Mouse (Mus musculus): Measurements from ENCODE around the gene Aym1. TPM values are rescaled to one million over a fixed set of nuclear protein-coding genes. Genes with fewer than 3 reads are reported as not detected.
"Not testable (repeated sequence)": the region's sequence is repeated elsewhere in the genome, so short reads cannot be mapped to it uniquely, and the experiment has no call there.

Aym1 gene
- polyA plus RNA-seq, 1 experiment from 2014 or later: not detected

DNA sequence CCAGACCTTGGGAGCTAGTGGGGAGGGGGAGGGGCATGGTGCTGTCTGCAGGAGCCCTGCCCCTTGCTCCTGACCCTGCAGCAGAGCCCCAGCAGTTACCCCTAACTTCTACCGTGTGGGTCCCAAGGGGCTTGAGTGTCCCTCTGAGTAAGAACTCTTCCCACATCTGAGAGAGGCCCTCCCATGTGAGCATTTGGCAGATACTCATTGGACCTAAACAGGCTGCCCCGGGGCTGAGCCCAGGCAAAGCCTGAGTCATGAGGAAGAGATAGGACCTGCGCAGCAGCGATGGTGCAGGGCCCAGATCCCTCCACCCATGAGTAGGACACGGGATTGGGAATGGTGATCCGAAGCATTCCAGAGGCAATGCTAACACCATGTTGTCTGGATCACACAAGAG lies 10.4 kb upstream of the Aym1 start:
- ATAC-seq (ENCODE audit: insufficient number of reproducible peaks, insufficient read depth, low FRiP score, low read depth); H3K9ac ChIP-seq (ENCODE audit: low read length); H3K9me3 ChIP-seq (ENCODE audit: control insufficient read depth, low read length); H3K4me3 ChIP-seq (ENCODE audit: control insufficient read depth in 1 of 2, insufficient read depth in 1 of 2, low read depth in 1 of 2, low read length in 2 of 2); H3K36me3 ChIP-seq (ENCODE audit: control insufficient read depth, insufficient read depth, low read length); H3K27ac ChIP-seq (replicated peaks in 1 of 2; ENCODE audit: control insufficient read depth in 1 of 2, insufficient read depth in 1 of 2, low read depth in 2 of 2, low read length in 2 of 2); H3K4me2 ChIP-seq (ENCODE audit: low read length); H3K4me1 ChIP-seq (ENCODE audit: control insufficient read depth in 2 of 2, insufficient read depth in 2 of 2, low read length in 2 of 2): not testable (repeated sequence)
- H3K27me3 ChIP-seq (ENCODE audit: control insufficient read depth, insufficient read depth, low read length): peaks cover 83% of the 10 kb centered on the region
- 32% methylated on average over 6 of the region's 6 CpGs for WGBS

DNA sequence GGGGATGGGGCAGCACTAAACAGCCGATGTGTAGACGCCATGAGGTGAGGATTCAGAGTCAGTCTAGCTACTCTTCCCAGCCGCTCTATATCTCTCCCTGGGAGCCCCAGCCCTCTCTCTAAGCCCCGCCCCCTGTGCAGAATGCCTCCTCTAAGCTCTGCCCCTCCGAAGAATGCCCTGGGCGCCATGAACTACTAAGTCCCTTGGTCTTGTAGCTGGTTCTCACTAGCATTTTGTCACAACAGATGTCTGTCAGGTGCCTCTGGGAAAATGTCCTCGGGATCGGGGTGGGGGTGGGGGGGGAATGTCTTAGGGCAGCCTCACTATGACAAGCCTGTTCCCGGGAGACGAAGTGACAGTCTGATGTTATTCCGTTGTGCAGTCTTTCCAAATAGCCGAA lies 9.5 kb upstream of the Aym1 start:
- 34% methylated on average over 12 of the region's 12 CpGs for WGBS
- Histone ChIP-seq H3K9ac (ENCODE audit: low read length) (no peak overlapping the region), H3K4me1 (ENCODE audit: control insufficient read depth in 2 of 2, insufficient read depth in 2 of 2, low read length in 2 of 2) (no peaks in the 10 kb centered on the region), H3K27me3 (ENCODE audit: control insufficient read depth, insufficient read depth, low read length) (peaks cover 91% of the 10 kb centered on the region), H3K9me3 (ENCODE audit: control insufficient read depth, low read length) (no peaks in the 10 kb centered on the region), H3K36me3 (ENCODE audit: control insufficient read depth, insufficient read depth, low read length) (no peaks in the 10 kb centered on the region), H3K4me3 (ENCODE audit: control insufficient read depth in 1 of 2, insufficient read depth in 1 of 2, low read depth in 1 of 2, low read length in 2 of 2) (no peak overlapping the region), H3K27ac (replicated peaks in 1 of 2; ENCODE audit: control insufficient read depth in 1 of 2, insufficient read depth in 1 of 2, low read depth in 2 of 2, low read length in 2 of 2) (no peak overlapping the region), H3K4me2 (ENCODE audit: low read length) (no peak overlapping the region)
- no peak for ATAC-seq (ENCODE audit: insufficient number of reproducible peaks, insufficient read depth, low FRiP score, low read depth)

DNA sequence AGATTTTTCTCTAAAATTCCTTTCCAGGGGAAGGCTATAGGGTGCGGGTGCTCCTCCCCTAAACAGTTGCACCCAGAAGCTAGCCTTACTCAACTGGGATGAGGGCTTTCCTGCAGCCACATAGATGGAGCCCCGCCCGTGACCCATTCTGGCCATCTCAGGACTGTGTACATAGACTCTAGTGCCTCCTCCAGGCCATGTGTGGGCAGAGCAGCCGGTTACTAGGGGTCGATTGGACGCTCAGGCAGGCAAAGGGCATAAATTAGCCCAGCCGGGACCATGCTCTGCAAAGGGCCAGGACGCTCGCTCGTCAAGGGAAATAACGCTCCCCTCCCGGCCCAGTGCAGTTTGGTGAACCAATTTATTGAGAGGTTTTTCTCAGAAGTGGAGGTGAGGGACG lies 8.5 kb upstream of the Aym1 start:
- Histone ChIP-seq H3K4me1 (ENCODE audit: control insufficient read depth in 2 of 2, insufficient read depth in 2 of 2, low read length in 2 of 2) (no peaks in the 10 kb centered on the region), H3K9ac (ENCODE audit: low read length) (no peak overlapping the region), H3K9me3 (ENCODE audit: control insufficient read depth, low read length) (no peaks in the 10 kb centered on the region), H3K4me3 (ENCODE audit: control insufficient read depth in 1 of 2, insufficient read depth in 1 of 2, low read depth in 1 of 2, low read length in 2 of 2) (no peak overlapping the region), H3K4me2 (ENCODE audit: low read length) (no peak overlapping the region), H3K36me3 (ENCODE audit: control insufficient read depth, insufficient read depth, low read length) (no peaks in the 10 kb centered on the region), H3K27me3 (ENCODE audit: control insufficient read depth, insufficient read depth, low read length) (peaks cover 98% of the 10 kb centered on the region), H3K27ac (replicated peaks in 1 of 2; ENCODE audit: control insufficient read depth in 1 of 2, insufficient read depth in 1 of 2, low read depth in 2 of 2, low read length in 2 of 2) (no peak overlapping the region)
- ATAC-seq (ENCODE audit: insufficient number of reproducible peaks, insufficient read depth, low FRiP score, low read depth): no peak; the same call in 1 of the 2 replicates
- WGBS: 14% methylated on average over 13 of the region's 13 CpGs

DNA sequence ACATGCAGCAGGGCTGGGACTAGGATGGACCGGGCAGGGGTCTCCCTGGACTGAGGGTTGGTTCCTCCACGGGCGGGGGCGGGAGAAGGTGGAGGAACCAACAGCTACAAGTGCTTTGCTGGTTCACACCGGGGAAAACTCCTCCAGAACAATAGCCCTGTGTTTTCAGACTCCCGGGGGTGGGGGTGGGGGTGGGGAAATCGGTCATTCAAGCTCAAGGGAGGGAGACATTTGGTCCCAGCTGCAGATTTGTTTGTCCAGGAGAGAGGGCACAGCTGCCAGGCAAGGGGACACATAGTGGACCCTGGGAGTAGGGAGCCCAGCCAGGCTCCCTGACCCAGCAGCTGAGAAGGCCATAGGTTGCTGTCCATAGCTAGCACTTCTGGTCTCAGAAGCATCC lies 7.9 kb upstream of the Aym1 start:
- WGBS: 14% methylated on average over 7 of the region's 7 CpGs
- ATAC-seq (ENCODE audit: insufficient number of reproducible peaks, insufficient read depth, low FRiP score, low read depth): no peak
- Histone ChIP-seq H3K4me1 (ENCODE audit: control insufficient read depth in 2 of 2, insufficient read depth in 2 of 2, low read length in 2 of 2) (no peaks in the 10 kb centered on the region), H3K9me3 (ENCODE audit: control insufficient read depth, low read length) (no peaks in the 10 kb centered on the region), H3K9ac (ENCODE audit: low read length) (no peak overlapping the region), H3K4me3 (ENCODE audit: control insufficient read depth in 1 of 2, insufficient read depth in 1 of 2, low read depth in 1 of 2, low read length in 2 of 2) (no peak overlapping the region), H3K27me3 (ENCODE audit: control insufficient read depth, insufficient read depth, low read length) (peaks cover 98% of the 10 kb centered on the region), H3K4me2 (ENCODE audit: low read length) (no peak overlapping the region), H3K36me3 (ENCODE audit: control insufficient read depth, insufficient read depth, low read length) (no peaks in the 10 kb centered on the region), H3K27ac (replicated peaks in 1 of 2; ENCODE audit: control insufficient read depth in 1 of 2, insufficient read depth in 1 of 2, low read depth in 2 of 2, low read length in 2 of 2) (no peak overlapping the region)

DNA sequence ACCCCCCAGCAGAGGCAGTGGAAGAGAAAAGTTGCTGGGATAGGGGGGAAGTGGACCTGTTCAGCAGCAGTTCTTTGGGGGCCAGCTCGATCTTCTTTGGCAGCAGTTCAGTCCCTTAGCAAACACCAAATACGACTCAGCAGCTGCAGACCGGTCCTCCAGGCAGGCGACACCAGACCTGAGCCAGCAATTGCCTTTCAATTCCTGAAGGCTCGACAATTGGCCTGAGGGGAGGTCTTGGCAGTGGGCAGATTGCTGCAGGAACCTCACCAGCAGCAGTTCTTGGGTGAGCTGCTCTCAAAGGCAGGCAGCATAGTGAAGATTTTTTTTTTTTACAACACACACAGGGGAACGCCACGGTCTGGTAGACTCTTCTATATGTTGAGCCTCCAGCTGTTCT lies 7.3 kb upstream of the Aym1 start:
- Histone ChIP-seq H3K36me3 (ENCODE audit: control insufficient read depth, insufficient read depth, low read length) (no peaks in the 10 kb centered on the region), H3K27ac (replicated peaks in 1 of 2; ENCODE audit: control insufficient read depth in 1 of 2, insufficient read depth in 1 of 2, low read depth in 2 of 2, low read length in 2 of 2) (no peak overlapping the region), H3K4me3 (ENCODE audit: control insufficient read depth in 1 of 2, insufficient read depth in 1 of 2, low read depth in 1 of 2, low read length in 2 of 2) (no peak overlapping the region), H3K9me3 (ENCODE audit: control insufficient read depth, low read length) (no peaks in the 10 kb centered on the region), H3K4me1 (ENCODE audit: control insufficient read depth in 2 of 2, insufficient read depth in 2 of 2, low read length in 2 of 2) (no peaks in the 10 kb centered on the region), H3K27me3 (ENCODE audit: control insufficient read depth, insufficient read depth, low read length) (peaks cover 95% of the 10 kb centered on the region), H3K4me2 (ENCODE audit: low read length) (no peak overlapping the region), H3K9ac (ENCODE audit: low read length) (no peak overlapping the region)
- ATAC-seq (ENCODE audit: insufficient number of reproducible peaks, insufficient read depth, low FRiP score, low read depth): no peak
- WGBS: 34% methylated on average over 7 of the region's 7 CpGs

DNA sequence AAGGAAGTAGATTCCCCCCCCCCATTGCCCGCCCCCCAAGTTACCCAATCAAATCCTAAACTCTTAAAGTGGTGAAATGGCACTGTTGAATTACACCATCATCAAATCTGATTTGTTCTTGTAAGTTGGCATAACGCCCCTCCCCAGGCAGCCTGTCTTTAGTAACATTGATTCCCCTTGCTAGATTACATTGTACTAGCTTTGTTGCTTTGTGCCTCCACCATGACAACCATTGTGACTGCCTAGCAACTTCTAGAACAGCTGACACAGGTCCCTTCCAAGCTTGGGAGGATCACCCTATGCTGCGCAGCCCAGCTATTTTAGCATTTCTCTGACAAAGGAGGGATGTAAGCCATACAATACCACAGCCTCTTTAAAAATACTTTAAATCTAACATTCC lies 5.3 kb upstream of the Aym1 start:
- no peaks in the 10 kb centered on the region for H3K9me3 ChIP-seq (ENCODE audit: control insufficient read depth, low read length)
- no peak for ATAC-seq (ENCODE audit: insufficient number of reproducible peaks, insufficient read depth, low FRiP score, low read depth)
- H3K4me1 ChIP-seq (ENCODE audit: control insufficient read depth in 2 of 2, insufficient read depth in 2 of 2, low read length in 2 of 2): no peaks in the 10 kb centered on the region
- WGBS: 76% methylated on average over 3 of the region's 3 CpGs
- no peak overlapping the region for H3K27ac ChIP-seq (replicated peaks in 1 of 2; ENCODE audit: control insufficient read depth in 1 of 2, insufficient read depth in 1 of 2, low read depth in 2 of 2, low read length in 2 of 2)
- no peaks in the 10 kb centered on the region for H3K36me3 ChIP-seq (ENCODE audit: control insufficient read depth, insufficient read depth, low read length)
- H3K4me3 ChIP-seq (ENCODE audit: control insufficient read depth in 1 of 2, insufficient read depth in 1 of 2, low read depth in 1 of 2, low read length in 2 of 2): no peak overlapping the region
- H3K27me3 ChIP-seq (ENCODE audit: control insufficient read depth, insufficient read depth, low read length): peaks cover 75% of the 10 kb centered on the region
- H3K4me2 ChIP-seq (ENCODE audit: low read length): no peak overlapping the region
- no peak overlapping the region for H3K9ac ChIP-seq (ENCODE audit: low read length)

DNA sequence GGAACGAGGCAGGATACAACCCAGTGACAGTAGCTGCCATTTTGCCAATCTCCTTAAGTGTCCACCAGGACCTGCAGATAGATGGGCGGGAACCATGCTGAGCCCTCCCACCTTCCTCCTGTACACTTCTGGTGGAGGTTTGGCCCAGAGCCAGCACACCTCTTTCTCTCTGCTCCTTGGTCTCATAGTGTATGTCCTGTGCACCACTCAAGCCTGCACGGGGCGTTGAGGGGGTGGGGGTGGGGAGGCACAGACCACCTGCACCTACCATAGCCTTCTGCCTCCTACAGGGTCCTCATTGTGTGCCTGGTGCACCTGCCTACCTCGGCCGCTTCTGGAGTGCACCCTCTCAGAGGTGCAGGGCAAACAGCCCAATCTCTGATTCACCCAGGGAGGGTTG lies 4.5 kb upstream of the Aym1 start:
- 63% methylated on average over 6 of the region's 6 CpGs for WGBS
- peaks cover 66% of the 10 kb centered on the region for H3K27me3 ChIP-seq (ENCODE audit: control insufficient read depth, insufficient read depth, low read length)
- no peak for ATAC-seq (ENCODE audit: insufficient number of reproducible peaks, insufficient read depth, low FRiP score, low read depth)
- H3K9ac ChIP-seq (ENCODE audit: low read length): no peak overlapping the region
- H3K4me2 ChIP-seq (ENCODE audit: low read length): no peak overlapping the region
- no peak overlapping the region for H3K4me3 ChIP-seq (ENCODE audit: control insufficient read depth in 1 of 2, insufficient read depth in 1 of 2, low read depth in 1 of 2, low read length in 2 of 2)
- H3K27ac ChIP-seq (replicated peaks in 1 of 2; ENCODE audit: control insufficient read depth in 1 of 2, insufficient read depth in 1 of 2, low read depth in 2 of 2, low read length in 2 of 2): no peak overlapping the region
- H3K4me1 ChIP-seq (ENCODE audit: control insufficient read depth in 2 of 2, insufficient read depth in 2 of 2, low read length in 2 of 2): no peaks in the 10 kb centered on the region
- no peaks in the 10 kb centered on the region for H3K9me3 ChIP-seq (ENCODE audit: control insufficient read depth, low read length)
- H3K36me3 ChIP-seq (ENCODE audit: control insufficient read depth, insufficient read depth, low read length): no peaks in the 10 kb centered on the region

DNA sequence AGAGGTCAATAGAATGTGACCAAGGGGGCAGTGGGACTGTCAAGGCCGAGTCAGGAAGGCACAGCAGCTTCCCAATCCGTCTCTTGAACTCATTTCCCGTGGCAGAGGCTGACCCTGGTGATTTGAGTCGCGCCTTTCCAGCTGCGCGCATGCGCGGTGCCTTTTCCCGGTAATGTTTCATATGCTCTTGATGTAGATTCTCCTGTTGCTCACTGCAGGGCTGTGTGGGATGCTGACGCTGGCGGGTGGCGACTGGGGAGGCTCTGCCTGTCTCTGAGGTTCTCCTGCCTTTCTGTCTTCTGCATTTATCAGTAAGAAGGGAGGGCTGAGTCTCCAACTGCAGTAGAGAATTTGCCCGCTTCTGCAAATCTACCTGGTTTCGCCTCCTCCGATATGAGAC lies 2.8 kb upstream of the Aym1 start:
- Histone ChIP-seq H3K27me3 (ENCODE audit: control insufficient read depth, insufficient read depth, low read length) (peaks cover 58% of the 10 kb centered on the region), H3K36me3 (ENCODE audit: control insufficient read depth, insufficient read depth, low read length) (no peaks in the 10 kb centered on the region), H3K27ac (replicated peaks in 1 of 2; ENCODE audit: control insufficient read depth in 1 of 2, insufficient read depth in 1 of 2, low read depth in 2 of 2, low read length in 2 of 2) (no peak overlapping the region), H3K4me2 (ENCODE audit: low read length) (no peak overlapping the region), H3K4me1 (ENCODE audit: control insufficient read depth in 2 of 2, insufficient read depth in 2 of 2, low read length in 2 of 2) (no peaks in the 10 kb centered on the region), H3K9ac (ENCODE audit: low read length) (no peak overlapping the region), H3K9me3 (ENCODE audit: control insufficient read depth, low read length) (no peaks in the 10 kb centered on the region), H3K4me3 (ENCODE audit: control insufficient read depth in 1 of 2, insufficient read depth in 1 of 2, low read depth in 1 of 2, low read length in 2 of 2) (no peak overlapping the region)
- ATAC-seq (ENCODE audit: insufficient number of reproducible peaks, insufficient read depth, low FRiP score, low read depth): no peak
- WGBS: 35% methylated on average over 16 of the region's 16 CpGs
